Mouse (Mus musculus) mesoderm, embryonic 11.5 days (tissue): ENCODE data around the gene Cxcl13.

ENCODE experiments used
- DNase-seq: peaks from one replicate; pipeline ENCODE4 v3.0.0-alpha.2; 2012; ENCODE audit warnings: low read depth, low spot score

Cxcl13 gene

DNA sequence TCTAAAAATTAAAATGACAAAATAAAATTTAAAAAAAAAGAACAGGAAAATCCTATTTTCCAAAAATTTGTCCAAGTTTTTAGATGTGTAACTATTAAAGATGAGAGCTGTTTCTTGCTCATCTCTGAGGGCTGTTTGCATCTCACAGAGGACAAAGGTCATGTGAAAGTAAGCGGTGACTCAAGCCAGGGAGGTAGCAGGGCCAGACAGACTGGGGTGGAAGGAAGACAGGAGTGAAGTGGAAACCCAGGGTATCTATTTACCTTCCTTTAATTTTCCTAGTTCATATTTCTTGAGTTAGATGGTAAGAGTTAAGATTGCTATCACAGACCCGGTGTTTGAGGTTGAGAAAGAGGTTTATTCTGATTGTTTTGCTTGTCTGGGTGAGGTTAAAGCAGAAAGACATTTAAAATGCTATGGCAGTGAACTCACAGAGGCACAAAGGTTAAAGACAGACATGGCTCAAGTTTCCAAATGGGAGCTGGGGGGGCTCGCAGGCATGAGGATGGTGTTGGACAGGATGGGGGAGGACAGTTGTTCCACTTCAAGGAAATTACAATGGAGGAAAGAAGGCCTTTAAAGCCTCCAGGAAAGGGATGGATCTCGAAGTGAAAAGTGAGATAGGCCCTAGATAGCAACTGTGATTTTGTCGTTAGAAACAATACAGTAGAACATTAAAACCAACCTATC is 27.2 kb downstream of the Cxcl13 start:
- DNase-seq = no peak

DNA sequence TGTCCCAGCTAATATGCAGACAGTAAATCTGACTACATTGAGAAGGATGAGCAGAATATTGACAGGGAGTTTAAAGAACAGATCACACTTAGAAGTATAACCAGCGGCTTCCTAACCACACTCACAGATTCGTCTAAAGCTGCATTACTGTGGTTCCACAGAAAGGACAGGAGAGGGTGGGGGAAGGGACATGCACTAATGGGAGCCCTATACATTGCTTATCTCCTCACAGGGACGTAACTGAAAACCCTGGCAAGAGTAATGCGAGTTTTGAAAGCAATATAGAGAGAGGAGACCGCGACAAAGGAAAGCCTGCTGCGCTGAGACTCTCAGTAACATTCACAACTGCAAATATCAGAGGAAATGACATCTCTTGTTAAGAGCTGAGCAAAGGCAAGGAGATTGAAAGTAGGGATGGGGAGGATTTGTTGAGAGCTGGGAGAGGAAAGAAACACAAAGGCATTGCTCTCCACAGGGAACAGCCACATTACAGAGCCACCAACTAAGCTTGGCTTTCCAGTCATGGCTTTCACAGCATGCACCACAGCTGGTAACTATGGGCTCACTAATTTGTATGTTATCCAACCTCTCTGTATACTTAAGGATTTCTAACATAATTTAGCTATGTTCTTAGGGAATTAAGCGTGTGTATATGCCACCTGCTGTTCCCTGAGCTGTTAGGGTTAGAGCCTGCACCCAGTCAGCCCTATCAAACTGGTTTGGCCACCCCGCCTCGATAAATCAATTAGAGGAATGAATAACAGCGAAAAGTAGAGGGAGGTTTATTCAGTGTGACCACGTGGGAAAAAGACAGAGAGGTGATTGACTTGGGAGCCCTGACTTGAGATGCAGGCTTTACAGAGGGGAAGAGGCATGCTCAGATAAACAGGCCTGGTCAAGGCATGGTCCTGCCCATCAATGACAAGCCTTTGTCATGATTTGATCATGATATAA is 34.9 kb downstream of the Cxcl13 start:
- DNase-seq = no peak

DNA sequence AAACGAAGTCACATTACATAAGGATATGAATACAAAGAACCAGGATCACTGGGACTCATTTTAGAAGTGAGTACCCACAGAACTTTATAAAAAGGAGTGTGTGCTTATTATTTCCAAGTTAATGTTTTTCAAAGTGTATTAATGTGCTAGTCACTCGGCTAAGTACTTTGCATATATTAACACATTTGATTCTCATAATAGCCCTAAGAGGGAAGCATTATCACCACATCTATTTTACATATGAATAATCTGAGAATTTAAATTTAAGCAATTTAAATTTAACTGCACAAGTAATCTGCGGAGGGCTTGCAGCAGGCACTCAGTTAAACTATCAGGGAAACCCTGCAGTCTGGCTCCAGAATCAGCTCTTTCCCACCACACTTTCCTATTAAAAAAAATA is 40.5 kb downstream of the Cxcl13 start:
- no peak for DNase-seq

DNA sequence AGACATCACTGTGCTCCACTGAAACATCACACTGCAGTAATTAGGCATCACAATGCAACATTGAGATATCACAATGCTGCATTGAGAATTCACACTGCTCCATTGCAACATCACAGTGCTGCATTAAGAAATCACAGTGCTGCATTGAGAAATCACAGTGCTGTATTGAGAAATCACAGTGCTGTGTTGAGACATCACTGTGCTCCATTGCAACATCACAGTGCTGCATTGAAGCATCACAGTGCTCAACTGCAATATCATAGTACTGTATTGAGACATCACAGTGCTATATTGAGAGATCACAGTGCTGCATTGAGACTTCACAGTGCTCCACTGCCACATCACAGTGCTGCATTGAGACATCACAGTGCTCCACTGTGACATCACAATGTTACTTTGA is 46.6 kb downstream of the Cxcl13 start:
- DNase-seq = no peak

DNA sequence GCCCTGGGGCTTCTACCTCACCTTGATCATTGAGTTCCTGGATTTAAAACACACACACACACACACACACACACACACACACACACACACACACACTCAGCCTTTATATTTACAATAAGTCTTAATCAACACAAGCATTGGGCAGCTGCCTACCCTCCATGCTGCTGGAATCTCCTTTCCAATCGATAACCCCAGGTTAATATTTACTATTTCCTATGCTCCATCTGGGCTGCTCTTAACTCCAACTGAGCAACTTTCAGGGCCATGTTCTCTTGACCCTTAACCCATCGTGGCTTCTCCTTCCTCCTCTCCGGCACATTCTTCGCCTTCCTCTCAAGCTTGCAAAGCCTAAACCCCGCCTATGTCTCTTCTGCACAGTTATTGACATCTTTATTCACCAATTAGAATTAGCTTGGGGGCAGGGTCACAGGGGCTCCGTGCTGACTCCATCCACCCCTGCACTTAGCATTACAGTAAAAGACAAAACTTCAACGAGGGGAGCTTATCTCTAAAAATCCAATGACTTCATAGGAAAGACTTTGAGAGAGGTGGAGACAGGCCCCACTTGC is 51.6 kb downstream of the Cxcl13 start:
- DNase-seq = no peak

DNA sequence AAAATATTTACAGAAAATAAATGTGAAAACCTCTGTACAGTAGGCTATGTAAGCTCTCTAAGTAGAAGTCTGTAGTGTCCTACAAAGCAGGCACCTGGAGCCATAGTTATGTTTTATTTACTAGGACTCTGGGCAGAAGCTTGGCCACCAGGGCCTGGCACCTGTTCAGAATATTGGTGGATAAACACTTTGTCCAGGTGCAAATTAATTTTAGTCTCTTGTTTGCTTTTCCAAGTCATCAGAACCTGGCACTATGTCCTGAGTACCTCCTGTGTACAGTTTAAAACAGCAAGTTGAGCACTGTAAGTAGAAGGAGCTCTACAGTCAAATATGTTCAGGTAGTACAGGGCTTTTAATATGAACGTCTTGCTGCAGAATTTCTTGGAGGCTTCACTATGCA is 52.3 kb downstream of the Cxcl13 start:
- DNase-seq = no peak
